Comparison of ENCODE assay signal across 8 mouse cellular contexts in the genomic region with DNA sequence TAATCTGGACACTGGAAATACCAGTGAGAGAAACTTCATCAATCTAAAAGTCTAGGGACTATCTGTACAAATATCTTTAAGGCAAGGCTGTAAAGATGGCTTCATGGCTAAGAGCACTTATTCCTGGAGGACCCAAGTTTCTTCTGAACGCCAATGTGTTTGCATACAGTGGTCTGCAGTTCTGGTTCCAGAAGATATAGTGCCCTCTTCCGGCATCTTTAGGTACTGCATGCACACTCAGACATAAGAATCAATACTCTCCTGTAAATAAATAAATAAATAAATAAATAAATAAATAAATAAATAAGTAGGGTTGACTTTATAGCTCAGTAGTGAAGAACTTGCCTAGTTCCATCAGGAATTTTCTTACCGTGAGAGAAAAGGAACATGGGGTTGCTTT.
DNase-seq lines count a peak whose midpoint lies in the region; ATAC-seq lines count a peak whose summit lies in the region.

No protein-coding gene starts in this region.

- intact Hi-C loops in gastrocnemius, postnatal 36 days (cut with DNase I) = loop anchor here (10.0 kb wide), 1 partner anchor 691 kb away; no protein-coding TSS in a partner anchor
- intact Hi-C loops in left cerebral cortex, postnatal 25 days (cut with DNase I) = no loop called here

- DNase-seq in gastrocnemius, postnatal 10 days = peak; percentile 29
- no peak for DNase-seq in gastrocnemius, postnatal 36 days
- peak; percentile 2 for DNase-seq in thymus, postnatal 0 days (ENCODE audit: low spot score)
- no peak for DNase-seq in thymus, adult 18-20 months
- peak; percentile 15 to 63 for DNase-seq in cerebellum, postnatal 25 days
- DNase-seq in left cerebral cortex, postnatal 25 days (ENCODE audit: low spot score in 2 of 2) = peak; percentile 9 to 19
- DNase-seq in testis, postnatal 10 days (ENCODE audit: low spot score) = peak; percentile 60

- ATAC-seq in monocyte, adult 5-6 weeks (replicated peaks; ENCODE audit: insufficient number of reproducible peaks, low FRiP score, low TSS enrichment, poor library complexity, severe bottlenecking) = no peak

Comparison
In these comparisons a context has a peak if more than half of its experiments do, and no peak if none do; other contexts are left out.
1. DNase-seq: peak in gastrocnemius, postnatal 10 days (single experiment), thymus, postnatal 0 days (single experiment), cerebellum, postnatal 25 days (2 of 2), left cerebral cortex, postnatal 25 days (2 of 2) and testis, postnatal 10 days (single experiment); none in gastrocnemius, postnatal 36 days (0 of 2) and thymus, adult 18-20 months (0 of 2).